ENCODE assay signal across 23 mouse cellular contexts in genomic region chr5:101525346-101525745, GRCm38 (mm10).
DNase-seq lines count a peak whose midpoint lies in the region; ATAC-seq and TF ChIP-seq lines count a peak whose summit lies in the region.
"Had no signal": no experiment of that assay in that cellular context is flagged by ENCODE, and none has a peak within 500 bp of the region (broad histone marks: within the 10 kb centered on the region; RNA-seq: fewer than 3 reads in every experiment).

No protein-coding gene starts in this region.

- no peaks in the 10 kb centered on the region for H3K36me3 ChIP-seq in kidney, adult 2 months (ENCODE audit: control insufficient read depth, insufficient read depth, low read length)
- no peaks in the 10 kb centered on the region for H3K36me3 ChIP-seq in kidney, embryonic 14.5 days (ENCODE audit: control insufficient read depth, insufficient read depth, low read length)
- H3K36me3 ChIP-seq: heart, embryonic 15.5 days; limb, embryonic 10.5 days; limb, embryonic 15.5 days; midbrain, embryonic 12.5 days; neural tube, embryonic 12.5 days had no signal

- H3K4me2 ChIP-seq in kidney, embryonic 14.5 days (replicated peaks; ENCODE audit: low read depth, low read length), result no peak overlapping the region
- H3K4me2 ChIP-seq: heart, embryonic 15.5 days; limb, embryonic 15.5 days; midbrain, embryonic 12.5 days; neural tube, embryonic 12.5 days had no signal

- no peak for TF ChIP-seq POLR2A in kidney, adult 2 months (IDR thresholded peaks at IDR 0.05; ENCODE audit: low read depth, low read length)

- H3K27me3 ChIP-seq in kidney, adult 2 months (replicated peaks; ENCODE audit: control insufficient read depth, insufficient read depth, low read length), result no peaks in the 10 kb centered on the region; the same call in 1 of the 2 replicates
- peaks cover 7% of the 10 kb centered on the region; the same call in 1 of the 2 replicates for H3K27me3 ChIP-seq in kidney, embryonic 14.5 days (ENCODE audit: control insufficient read depth, insufficient read depth, low read length)
- H3K27me3 ChIP-seq: CH12.LX had no signal

- no peak for TF ChIP-seq CTCF in kidney, adult 2 months (conservative IDR thresholded peaks at IDR 0.05; ENCODE audit: insufficient read depth, insufficient read length, low read depth, low read length)

- WGBS in kidney, adult 2 months, result 43% methylated on average over 5 of the region's 5 CpGs
- WGBS in kidney, embryonic 14.5 days, result 64% methylated on average over 5 of the region's 5 CpGs

- peaks cover 11% of the 10 kb centered on the region for H3K4me1 ChIP-seq in kidney, adult 2 months (ENCODE audit: control insufficient read depth, insufficient read depth, low read length)
- 0 out of 2 replicates have a peak, but pooled peaks cover 10% of the 10 kb centered on the region for H3K4me1 ChIP-seq in kidney, embryonic 14.5 days (ENCODE audit: control insufficient read depth, insufficient read depth, low read length)
- H3K4me1 ChIP-seq: heart, embryonic 15.5 days had no signal

- no peaks in the 10 kb centered on the region for H3K9me3 ChIP-seq in kidney, embryonic 14.5 days (ENCODE audit: control insufficient read depth, low read length)
- H3K9me3 ChIP-seq: heart, embryonic 15.5 days; limb, embryonic 10.5 days; limb, embryonic 15.5 days; midbrain, embryonic 12.5 days; neural tube, embryonic 12.5 days had no signal

- DNase-seq in kidney, adult 2 months, result peak; percentile 52
- DNase-seq in Muller cell, postnatal 12 days (ENCODE audit: inconsistent ontology term), result peak; percentile 23
- peak; percentile 22 for DNase-seq in adipocyte (ENCODE audit: low spot score)
- DNase-seq in kidney, postnatal 36 days, result peak; percentile 51 to 57
- no peak for DNase-seq in retina, postnatal 1 day
- DNase-seq: B cell, adult 2 months; cerebellum, adult 2 months; cerebellum, postnatal 14 days; gastrocnemius, adult 2 months; lung, postnatal 36 days; right cerebral cortex, postnatal 4 days; thymus, adult 2 months had no signal

- no peak overlapping the region for H3K4me3 ChIP-seq in kidney, adult 2 months (ENCODE audit: insufficient read depth, low read depth, low read length)
- H3K4me3 ChIP-seq in kidney, embryonic 14.5 days (ENCODE audit: low read length), result no peak overlapping the region
- H3K4me3 ChIP-seq: erythroblast, embryonic 14.5 days; gastrocnemius, adult 2 months; heart, embryonic 15.5 days; limb, embryonic 10.5 days; limb, embryonic 15.5 days; midbrain, embryonic 12.5 days; myocyte; neural tube, embryonic 12.5 days had no signal

- ATAC-seq in kidney, embryonic 14.5 days (ENCODE audit: low FRiP score, low TSS enrichment), result no peak
- ATAC-seq: forebrain, embryonic 16.5 days; Patski had no signal

- no peak overlapping the region for H3K27ac ChIP-seq in kidney, adult 2 months (ENCODE audit: insufficient read depth, low read depth, low read length)
- H3K27ac ChIP-seq in kidney, embryonic 14.5 days (ENCODE audit: low read depth, low read length), result no peak overlapping the region
- H3K27ac ChIP-seq: gastrocnemius, adult 2 months; heart, embryonic 15.5 days; limb, embryonic 10.5 days; limb, embryonic 15.5 days; midbrain, embryonic 12.5 days; neural tube, embryonic 12.5 days had no signal

- H3K9ac ChIP-seq in kidney, embryonic 14.5 days (ENCODE audit: low read depth, low read length), result no peak overlapping the region
- H3K9ac ChIP-seq: heart, embryonic 15.5 days; limb, embryonic 15.5 days; midbrain, embryonic 12.5 days; neural tube, embryonic 12.5 days had no signal
